Mouse (Mus musculus): ENCODE measurements at regions not wholly inside any gene's neighbourhood (a gene's known extent, or its start where the extent isn't known, plus 50 kb on each side); places are given as distances from the start of the nearest gene placed in this dataset.

DNA sequence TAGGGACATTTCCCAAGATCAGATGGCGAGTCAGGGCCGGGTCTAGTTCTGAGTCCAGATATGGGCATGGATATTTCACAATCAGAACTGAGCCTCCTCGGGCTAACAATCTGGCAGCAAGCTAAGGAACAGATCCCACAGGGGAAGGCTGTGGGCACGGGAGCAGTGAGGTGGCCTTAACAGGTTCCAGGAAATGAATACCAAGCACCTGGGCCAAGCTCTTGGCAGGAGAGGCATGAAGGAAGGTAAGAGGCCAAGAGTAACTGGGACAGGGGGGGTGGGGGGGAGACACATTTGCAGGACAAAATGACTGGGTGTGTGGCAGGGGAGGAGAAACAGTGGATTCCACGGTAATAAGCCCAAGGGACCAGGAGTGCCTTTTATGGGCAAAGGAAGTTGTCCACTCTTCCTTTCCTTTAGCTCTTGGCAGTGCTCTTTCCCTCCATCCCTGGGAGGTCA lies 124.9 kb upstream of the Ank start:
- Histone ChIP-seq H3K9ac (ENCODE audit: low read depth, low read length) (no peak overlapping the region), H3K4me3 (ENCODE audit: low read depth, low read length) (no peak overlapping the region), H3K4me1 (replicated peaks; ENCODE audit: control insufficient read depth, insufficient read depth, low read length) (no peaks in the 10 kb centered on the region), H3K9me3 (ENCODE audit: control insufficient read depth, low read length) (no peaks in the 10 kb centered on the region), H3K36me3 (ENCODE audit: control insufficient read depth, insufficient read depth, low read length) (no peaks in the 10 kb centered on the region), H3K27me3 (replicated peaks; ENCODE audit: control insufficient read depth, insufficient read depth, low read length) (no peaks in the 10 kb centered on the region), H3K27ac (ENCODE audit: low read depth, low read length) (no peak overlapping the region), H3K4me2 (no peak overlapping the region)
- DNase-seq (ENCODE audit: low spot score) (no peak), ATAC-seq (replicated peaks; ENCODE audit: low FRiP score) (no peak)
- WGBS = 64% methylated on average over 5 of the region's 5 CpGs

DNA sequence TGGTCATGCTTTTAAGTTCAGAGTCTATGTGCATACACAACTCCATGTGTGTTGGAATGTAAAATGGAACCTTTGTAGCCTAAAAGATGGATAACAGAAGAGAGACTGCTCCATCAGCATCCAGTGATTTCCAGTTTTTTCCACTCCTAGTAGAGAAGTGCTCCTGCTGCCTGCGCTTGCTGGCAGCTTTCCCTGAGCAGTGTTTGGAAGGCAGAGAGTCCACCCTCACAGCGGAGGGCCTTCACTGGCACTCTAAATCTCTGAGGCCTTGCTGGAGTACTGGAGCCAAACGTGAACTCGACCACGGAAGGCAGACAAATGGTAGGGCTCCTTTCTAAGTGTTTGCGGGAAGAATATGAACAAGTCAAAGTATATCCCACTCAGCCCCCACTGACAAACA lies 108.0 kb upstream of the Ank start:
- 80% methylated on average over 6 of the region's 6 CpGs for WGBS
- no peaks in the 10 kb centered on the region for H3K9me3 ChIP-seq (ENCODE audit: control insufficient read depth, low read length)
- H3K4me1 ChIP-seq (replicated peaks; ENCODE audit: control insufficient read depth, insufficient read depth, low read length) = no peaks in the 10 kb centered on the region
- no peak overlapping the region for H3K9ac ChIP-seq (ENCODE audit: low read depth, low read length)
- no peak overlapping the region for H3K27ac ChIP-seq (ENCODE audit: low read depth, low read length)
- DNase-seq (ENCODE audit: low spot score) (no peak), ATAC-seq (replicated peaks; ENCODE audit: low FRiP score) (no peak)
- no peaks in the 10 kb centered on the region for H3K27me3 ChIP-seq (replicated peaks; ENCODE audit: control insufficient read depth, insufficient read depth, low read length)
- no peak overlapping the region for H3K4me3 ChIP-seq (ENCODE audit: low read depth, low read length)
- H3K4me2 ChIP-seq = no peak overlapping the region
- H3K36me3 ChIP-seq (ENCODE audit: control insufficient read depth, insufficient read depth, low read length) = no peaks in the 10 kb centered on the region

DNA sequence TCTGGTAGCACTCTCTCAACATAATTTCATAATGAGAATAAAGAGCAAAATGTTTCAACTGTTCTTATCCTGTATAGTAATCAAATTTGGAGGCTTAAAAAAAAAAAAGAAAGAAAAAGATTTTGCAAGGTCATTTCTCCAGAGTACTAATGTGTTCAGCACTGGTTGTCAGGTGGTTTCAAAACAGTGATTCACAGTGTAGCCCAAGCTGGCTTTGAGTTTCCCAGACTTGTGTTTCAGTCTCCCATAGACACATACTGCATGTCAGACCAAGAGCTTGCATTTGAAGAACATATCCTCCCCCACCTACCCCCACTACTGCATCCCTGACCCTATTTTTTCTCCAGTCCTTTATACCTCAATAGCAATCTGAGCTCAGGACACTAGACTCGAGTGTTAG lies 107.2 kb upstream of the Ank start:
- H3K27me3 ChIP-seq (replicated peaks; ENCODE audit: control insufficient read depth, insufficient read depth, low read length) = no peaks in the 10 kb centered on the region
- H3K27ac ChIP-seq (ENCODE audit: low read depth, low read length) = no peak overlapping the region
- no peak overlapping the region for H3K4me3 ChIP-seq (ENCODE audit: low read depth, low read length)
- WGBS = 58% methylated on average over 1 of the region's 1 CpGs
- H3K9me3 ChIP-seq (ENCODE audit: control insufficient read depth, low read length) = no peaks in the 10 kb centered on the region
- DNase-seq (ENCODE audit: low spot score) (no peak), ATAC-seq (replicated peaks; ENCODE audit: low FRiP score) (no peak)
- no peak overlapping the region for H3K4me2 ChIP-seq
- H3K9ac ChIP-seq (ENCODE audit: low read depth, low read length) = no peak overlapping the region
- H3K36me3 ChIP-seq (ENCODE audit: control insufficient read depth, insufficient read depth, low read length) = no peaks in the 10 kb centered on the region
- H3K4me1 ChIP-seq (replicated peaks; ENCODE audit: control insufficient read depth, insufficient read depth, low read length) = no peaks in the 10 kb centered on the region

- Histone ChIP-seq H3K4me3 (ENCODE audit: low read depth, low read length) (no peak overlapping the region), H3K9me3 (ENCODE audit: control insufficient read depth, low read length) (no peaks in the 10 kb centered on the region), H3K27ac (ENCODE audit: low read depth, low read length) (no peak overlapping the region), H3K4me1 (replicated peaks; ENCODE audit: control insufficient read depth, insufficient read depth, low read length) (no peaks in the 10 kb centered on the region), H3K9ac (ENCODE audit: low read depth, low read length) (no peak overlapping the region), H3K36me3 (ENCODE audit: control insufficient read depth, insufficient read depth, low read length) (no peaks in the 10 kb centered on the region), H3K4me2 (no peak overlapping the region), H3K27me3 (replicated peaks; ENCODE audit: control insufficient read depth, insufficient read depth, low read length) (no peaks in the 10 kb centered on the region)
- no peak for ATAC-seq (replicated peaks; ENCODE audit: low FRiP score)
- WGBS = 69% methylated on average over 1 of the region's 1 CpGs
- DNase-seq (ENCODE audit: low spot score) = no peak
These were observed 92.0 kb upstream of the Ank start for GRCm38 (mm10) chr15:27374517-27374916.

DNA sequence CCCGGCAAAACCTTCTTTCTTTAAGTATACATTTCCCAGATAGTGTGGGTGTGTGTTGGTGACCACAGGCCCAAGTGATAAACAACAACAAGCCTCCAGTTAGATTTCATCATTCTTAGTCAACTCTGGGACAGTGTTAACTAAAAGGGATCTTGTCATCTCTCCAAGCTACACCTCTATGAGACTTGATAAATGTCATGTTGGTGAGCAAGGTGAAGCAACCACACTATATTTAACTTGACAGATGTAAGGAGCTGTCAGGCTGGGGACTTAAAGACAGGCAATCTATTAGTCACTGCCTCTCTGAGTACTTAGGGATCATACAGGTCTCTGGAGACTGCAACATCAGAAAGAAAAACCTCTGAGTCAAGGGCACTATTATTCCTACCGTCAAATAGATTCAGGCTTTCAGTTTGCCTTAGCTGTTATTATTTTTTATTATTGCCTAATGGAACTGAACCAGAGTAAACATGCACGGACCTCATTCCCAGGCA lies 87.8 kb upstream of the Ank start:
- Histone ChIP-seq H3K4me1 (replicated peaks; ENCODE audit: control insufficient read depth, insufficient read depth, low read length) (no peaks in the 10 kb centered on the region), H3K36me3 (ENCODE audit: control insufficient read depth, insufficient read depth, low read length) (no peaks in the 10 kb centered on the region), H3K4me3 (ENCODE audit: low read depth, low read length) (no peak overlapping the region), H3K4me2 (no peak overlapping the region), H3K9me3 (ENCODE audit: control insufficient read depth, low read length) (no peaks in the 10 kb centered on the region), H3K27ac (ENCODE audit: low read depth, low read length) (no peak overlapping the region), H3K27me3 (replicated peaks; ENCODE audit: control insufficient read depth, insufficient read depth, low read length) (no peaks in the 10 kb centered on the region), H3K9ac (ENCODE audit: low read depth, low read length) (no peak overlapping the region)
- WGBS = 82% methylated on average over 3 of the region's 3 CpGs
- DNase-seq (ENCODE audit: low spot score) (no peak), ATAC-seq (replicated peaks; ENCODE audit: low FRiP score) (no peak)

GRCm38 (mm10) chr15:27380436-27380945 lies 86.0 kb upstream of the Ank start:
- no peak overlapping the region for H3K4me3 ChIP-seq (ENCODE audit: low read depth, low read length)
- no peak overlapping the region for H3K9ac ChIP-seq (ENCODE audit: low read depth, low read length)
- no peaks in the 10 kb centered on the region for H3K36me3 ChIP-seq (ENCODE audit: control insufficient read depth, insufficient read depth, low read length)
- ATAC-seq (replicated peaks; ENCODE audit: low FRiP score) = no peak
- no peak overlapping the region for H3K27ac ChIP-seq (ENCODE audit: low read depth, low read length)
- H3K4me2 ChIP-seq = no peak overlapping the region
- WGBS = 72% methylated on average over 4 of the region's 4 CpGs
- DNase-seq (ENCODE audit: low spot score) = no peak
- H3K4me1 ChIP-seq (replicated peaks; ENCODE audit: control insufficient read depth, insufficient read depth, low read length) = no peaks in the 10 kb centered on the region
- no peaks in the 10 kb centered on the region for H3K27me3 ChIP-seq (replicated peaks; ENCODE audit: control insufficient read depth, insufficient read depth, low read length)
- H3K9me3 ChIP-seq (ENCODE audit: control insufficient read depth, low read length) = no peaks in the 10 kb centered on the region

DNA sequence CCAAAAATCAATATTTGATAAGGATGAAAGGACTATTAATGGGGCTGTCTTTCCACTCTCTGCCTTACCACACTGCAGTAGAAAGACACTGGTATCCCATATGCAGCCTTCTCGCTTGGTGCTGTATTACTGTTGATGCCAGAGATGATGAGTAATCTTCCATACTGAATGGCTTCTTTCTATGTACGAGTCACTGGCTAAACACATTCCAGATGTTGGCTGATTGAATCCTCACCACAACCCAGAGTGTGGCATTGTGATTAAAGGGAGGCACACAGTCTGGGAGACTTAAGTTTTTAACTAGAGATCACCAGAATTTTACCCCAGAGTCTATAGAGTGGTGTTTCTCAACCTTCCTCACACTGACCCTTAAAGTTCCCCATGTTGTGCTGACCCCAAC lies 84.9 kb upstream of the Ank start:
- Histone ChIP-seq H3K27me3 (replicated peaks; ENCODE audit: control insufficient read depth, insufficient read depth, low read length) (no peaks in the 10 kb centered on the region), H3K4me2 (no peak overlapping the region), H3K4me3 (ENCODE audit: low read depth, low read length) (no peak overlapping the region), H3K4me1 (replicated peaks; ENCODE audit: control insufficient read depth, insufficient read depth, low read length) (no peaks in the 10 kb centered on the region), H3K36me3 (ENCODE audit: control insufficient read depth, insufficient read depth, low read length) (no peaks in the 10 kb centered on the region), H3K9me3 (ENCODE audit: control insufficient read depth, low read length) (no peaks in the 10 kb centered on the region), H3K9ac (ENCODE audit: low read depth, low read length) (no peak overlapping the region), H3K27ac (ENCODE audit: low read depth, low read length) (no peak overlapping the region)
- no peak for ATAC-seq (replicated peaks; ENCODE audit: low FRiP score)
- no peak for DNase-seq (ENCODE audit: low spot score)
- WGBS = 62% methylated on average over 2 of the region's 2 CpGs

DNA sequence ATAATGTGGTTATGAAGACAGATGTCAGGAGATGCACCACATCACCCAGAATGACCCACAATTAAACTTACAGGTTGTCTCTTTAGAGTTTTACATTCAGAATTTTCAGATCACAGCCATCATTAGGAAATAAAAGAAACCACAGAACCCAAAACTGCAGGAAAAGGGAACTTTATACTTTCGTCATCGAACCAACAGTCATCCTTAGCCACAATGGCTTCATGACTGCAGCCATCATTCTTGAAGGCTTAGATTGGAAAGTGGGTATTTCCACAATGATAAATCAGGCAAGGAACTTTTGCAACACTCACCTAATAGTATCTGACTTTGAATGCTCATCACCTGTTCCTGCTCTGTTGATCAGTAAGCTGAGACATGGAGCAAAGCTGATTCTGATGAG lies 75.9 kb upstream of the Ank start:
- no peak overlapping the region for H3K9ac ChIP-seq (ENCODE audit: low read depth, low read length)
- DNase-seq (ENCODE audit: low spot score) (no peak), ATAC-seq (replicated peaks; ENCODE audit: low FRiP score) (no peak)
- H3K4me1 ChIP-seq (replicated peaks; ENCODE audit: control insufficient read depth, insufficient read depth, low read length) = no peaks in the 10 kb centered on the region
- H3K27me3 ChIP-seq (replicated peaks; ENCODE audit: control insufficient read depth, insufficient read depth, low read length) = no peaks in the 10 kb centered on the region
- H3K4me2 ChIP-seq = no peak overlapping the region
- H3K36me3 ChIP-seq (ENCODE audit: control insufficient read depth, insufficient read depth, low read length) = no peaks in the 10 kb centered on the region
- no peak overlapping the region for H3K27ac ChIP-seq (ENCODE audit: low read depth, low read length)
- WGBS = 87% methylated on average over 2 of the region's 2 CpGs
- no peaks in the 10 kb centered on the region for H3K9me3 ChIP-seq (ENCODE audit: control insufficient read depth, low read length)
- no peak overlapping the region for H3K4me3 ChIP-seq (ENCODE audit: low read depth, low read length)

DNA sequence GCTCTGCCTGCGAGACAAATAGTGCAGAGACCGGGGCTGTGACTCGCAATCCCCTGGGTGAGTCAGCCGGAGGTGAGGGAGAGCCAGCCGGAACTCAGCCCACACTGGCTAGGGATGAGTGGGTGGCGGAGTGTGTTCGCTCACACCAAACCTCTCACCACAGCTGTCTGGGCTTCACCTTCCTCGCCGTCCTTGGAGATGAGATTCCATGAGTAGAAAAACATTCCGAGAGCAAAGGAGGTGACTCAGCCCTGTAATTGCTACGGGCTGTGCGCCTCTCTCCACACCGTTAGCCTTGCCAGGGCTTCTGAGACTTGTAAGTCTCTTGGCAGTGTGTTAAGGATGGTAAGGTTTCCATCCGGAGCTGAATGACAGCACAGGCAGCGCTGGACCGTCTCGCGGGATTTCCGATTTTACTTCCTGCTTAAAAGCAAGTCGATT lies 60.7 kb upstream of the Ank start:
- Histone ChIP-seq H3K4me3 (ENCODE audit: low read depth, low read length) (no peak overlapping the region), H3K4me2 (no peak overlapping the region), H3K36me3 (ENCODE audit: control insufficient read depth, insufficient read depth, low read length) (no peaks in the 10 kb centered on the region), H3K9me3 (ENCODE audit: control insufficient read depth, low read length) (no peaks in the 10 kb centered on the region), H3K4me1 (replicated peaks; ENCODE audit: control insufficient read depth, insufficient read depth, low read length) (no peaks in the 10 kb centered on the region), H3K27me3 (replicated peaks; ENCODE audit: control insufficient read depth, insufficient read depth, low read length) (no peaks in the 10 kb centered on the region), H3K27ac (ENCODE audit: low read depth, low read length) (no peak overlapping the region), H3K9ac (ENCODE audit: low read depth, low read length) (no peak overlapping the region)
- 84% methylated on average over 20 of the region's 20 CpGs for WGBS
- ATAC-seq (replicated peaks; ENCODE audit: low FRiP score) = no peak
- DNase-seq (ENCODE audit: low spot score) = no peak
